Mouse (Mus musculus) MEL (cell line): Measurements from ENCODE around the gene Myt1l. TPM values are rescaled to one million over a fixed set of nuclear protein-coding genes. Genes with fewer than 3 reads are reported as not detected.

Source experiments
- DNase-seq: peaks from one replicate; pipeline ENCODE4 v3.0.0; 2011; ENCODE audit warnings: low read depth, low spot score
- H3K27ac ChIP-seq: 2 replicates; pipeline ENCODE4 v1.5.1; 2012; ENCODE audit warnings: low read depth, mild to moderate bottlenecking, control low read depth, low read length, moderate library complexity; ENCODE audit not compliant: control insufficient read depth
- H3K27me3 ChIP-seq, 2 experiments: fragments of 150-350 bp in 1 of 2; sonication (generic) in 1 of 2; 2 replicates each; pipeline ENCODE4 v1.6.1; 2012; ENCODE audit warnings: low read length in 2 of 2, mild to moderate bottlenecking in 2 of 2, improper control_type of control experiment in 1 of 2, moderate library complexity in 1 of 2; ENCODE audit not compliant: insufficient read depth in 2 of 2, control insufficient read depth in 1 of 2
- H3K36me3 ChIP-seq, 2 experiments: 2 replicates each; pipeline ENCODE4 v1.6.1; 2012 to 2014; ENCODE audit warnings: low read length in 2 of 2, improper control_type of control experiment in 1 of 2, inconsistent platforms in 1 of 2, mild to moderate bottlenecking in 1 of 2; ENCODE audit not compliant: insufficient read depth in 2 of 2, control insufficient read depth in 1 of 2
- H3K4me1 ChIP-seq, 2 experiments: fragments of 150-350 bp in 1 of 2; sonication (generic) in 1 of 2; 2 replicates each; pipeline ENCODE4 v1.6.1; 2012; ENCODE audit warnings: low read length in 2 of 2, improper control_type of control experiment in 1 of 2, mild to moderate bottlenecking in 1 of 2; ENCODE audit not compliant: insufficient read depth in 2 of 2, control insufficient read depth in 1 of 2
- H3K4me3 ChIP-seq, 2 experiments: fragments of 150-350 bp in 1 of 2; sonication (generic) in 1 of 2; 2 replicates each; pipeline ENCODE4 v1.5.1; 2012; ENCODE audit warnings: low read depth in 2 of 2, low read length in 2 of 2, mild to moderate bottlenecking in 2 of 2, moderate library complexity in 2 of 2, control low read depth in 1 of 2, improper control_type of control experiment in 1 of 2; ENCODE audit not compliant: control insufficient read depth in 1 of 2, insufficient read depth in 1 of 2
- H3K79me2 ChIP-seq: 2 replicates; pipeline ENCODE4 v1.6.1; 2012; ENCODE audit warnings: mild to moderate bottlenecking, low read length, moderate library complexity; ENCODE audit not compliant: control insufficient read depth, poor library complexity, insufficient read depth
- H3K9ac ChIP-seq: 2 replicates; pipeline ENCODE4 v1.6.1; 2012; ENCODE audit warnings: low read depth, mild to moderate bottlenecking, control low read depth, low read length, moderate library complexity; ENCODE audit not compliant: control insufficient read depth, poor library complexity, severe bottlenecking
- H3K9me3 ChIP-seq: fragments of 150-350 bp; sonication (generic); replicated peaks from 2 replicates; pipeline ENCODE4 v1.6.1; 2012; ENCODE audit warnings: mild to moderate bottlenecking, low read length, improper control_type of control experiment, moderate library complexity; ENCODE audit not compliant: insufficient read depth
- BHLHE40 ChIP-seq: IDR thresholded peaks from 2 replicates; pipeline ENCODE4 v1.6.1; 2012; ENCODE audit warnings: low read depth, mild to moderate bottlenecking, inconsistent platforms, low read length, improper control_type of control experiment, borderline replicate concordance
- CHD2 ChIP-seq: IDR thresholded peaks from 2 replicates; pipeline ENCODE4 v1.6.1; 2011; ENCODE audit warnings: low read length, improper control_type of control experiment
- GATA1 ChIP-seq: IDR thresholded peaks from 2 replicates; pipeline ENCODE4 v1.6.1; 2011; ENCODE audit warnings: low read depth, low read length, improper control_type of control experiment
- KAT2A ChIP-seq: conservative IDR thresholded peaks from 2 replicates; pipeline ENCODE4 v1.6.1; 2012; ENCODE audit warnings: low read depth, low read length, improper control_type of control experiment, inconsistent platforms
- MAFK ChIP-seq: IDR thresholded peaks from 2 replicates; pipeline ENCODE4 v1.6.1; 2011; ENCODE audit warnings: low read depth, mild to moderate bottlenecking, low read length, improper control_type of control experiment, borderline replicate concordance
- MAZ ChIP-seq: IDR thresholded peaks from 2 replicates; pipeline ENCODE4 v1.6.1; 2012; ENCODE audit warnings: low read depth, mild to moderate bottlenecking, inconsistent platforms, low read length, improper control_type of control experiment
- MEF2A ChIP-seq: IDR thresholded peaks from 2 replicates; pipeline ENCODE4 v1.6.1; 2014; ENCODE audit warnings: low read depth, mild to moderate bottlenecking, inconsistent platforms, low read length, improper control_type of control experiment; ENCODE audit not compliant: poor library complexity, insufficient replicate concordance, severe bottlenecking; ENCODE audit errors: extremely low read depth
- MYC ChIP-seq: IDR thresholded peaks from 2 replicates; pipeline ENCODE4 v1.6.1; 2011; ENCODE audit warnings: low read depth, mild to moderate bottlenecking, low read length, improper control_type of control experiment, moderate library complexity
- POLR2A ChIP-seq, 2 experiments: IDR thresholded peaks; 2 replicates each; pipeline ENCODE4 v1.6.1; 2011 to 2012; ENCODE audit warnings: low read length in 2 of 2, mild to moderate bottlenecking in 2 of 2, control low read depth in 1 of 2, improper control_type of control experiment in 1 of 2, low read depth in 1 of 2, moderate library complexity in 1 of 2; ENCODE audit not compliant: control insufficient read depth in 1 of 2, insufficient read depth in 1 of 2, poor library complexity in 1 of 2
- SMC3 ChIP-seq: IDR thresholded peaks from 2 replicates; pipeline ENCODE4 v1.6.1; 2011; ENCODE audit warnings: low read depth, low read length, improper control_type of control experiment
- TAL1 ChIP-seq: IDR thresholded peaks from 2 replicates; pipeline ENCODE4 v1.6.1; 2012; ENCODE audit warnings: mild to moderate bottlenecking, inconsistent platforms, low read length, moderate library complexity, mixed read lengths
- TBP ChIP-seq: IDR thresholded peaks from 2 replicates; pipeline ENCODE4 v1.8.0; 2011; ENCODE audit warnings: low read depth, low read length, improper control_type of control experiment
- ZC3H11A ChIP-seq: IDR thresholded peaks from 2 replicates; pipeline ENCODE4 v1.6.1; 2012; ENCODE audit warnings: low read depth, mild to moderate bottlenecking, inconsistent platforms, low read length, improper control_type of control experiment
- polyA plus RNA-seq, 2 experiments: library from polyadenylated mRNA; stranded (reverse) in 1 of 2; unstranded in 1 of 2; fragments of >175 nt in 1 of 2; fragments of >200 nt in 1 of 2; gene quantifications; 2 replicates each; pipeline versions ENCODE4 v1.2.1 to v1.2.4; 2012; ENCODE audit warnings: low replicate concordance in 2 of 2, low read depth in 1 of 2; ENCODE audit not compliant: insufficient read length in 2 of 2, insufficient read depth in 1 of 2, missing spikeins in 1 of 2
- total RNA-seq: library from RNA; depleted of rRNA; stranded (reverse); fragments of 300-350 nt; gene quantifications from 2 replicates; pipeline ENCODE4 v1.2.3, GENCODE M21; 2012

The Myt1l gene
- total and polyA plus RNA-seq, 3 experiments = not detected

- Histone ChIP-seq H3K36me3 (no peaks in the 10 kb centered on the region), H3K9me3 (no peaks in the 10 kb centered on the region), H3K79me2 (no peaks in the 10 kb centered on the region), H3K27ac (no peak overlapping the region), H3K9ac (no peak overlapping the region), H3K27me3 (no peaks in the 10 kb centered on the region; a peak in 1 of 4 replicates), H3K4me3 (no peak overlapping the region), H3K4me1 (no peaks in the 10 kb centered on the region)
- TF ChIP-seq GATA1 (no peak), MEF2A (no peak)
- no peak for DNase-seq
These were observed 294.0 kb downstream of the Myt1l start for GRCm38 (mm10) chr12:29822216-29822615.

DNA sequence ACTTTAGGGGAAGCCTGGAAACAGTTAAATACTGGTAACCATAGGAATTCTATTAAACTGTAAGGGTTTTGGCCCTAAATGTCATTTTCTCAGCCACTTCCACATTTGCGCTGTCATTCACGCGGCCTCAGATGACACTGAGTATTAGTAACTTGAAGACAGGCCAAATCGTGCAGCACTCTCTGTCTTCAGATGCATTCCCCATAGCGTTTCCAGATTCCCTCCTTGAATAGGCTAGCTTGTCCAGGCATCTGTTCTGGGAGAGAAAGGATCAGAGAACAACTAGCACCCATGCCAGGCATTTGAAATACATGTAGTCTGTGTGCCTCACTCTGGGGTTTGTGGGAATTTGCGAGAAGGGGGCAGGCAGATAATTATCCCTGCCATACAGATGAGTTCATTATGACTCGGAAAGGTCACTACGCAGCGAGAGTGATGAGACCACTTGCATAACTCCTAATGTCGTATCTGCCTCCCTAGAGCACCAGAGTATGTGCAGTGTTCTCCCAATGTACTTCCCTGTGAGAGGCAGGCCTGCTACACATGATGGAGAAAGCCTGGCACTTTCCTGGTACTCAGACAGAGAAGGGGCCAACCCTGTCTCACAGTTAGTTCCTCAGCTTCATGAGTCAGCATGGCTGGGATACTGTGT is 295.7 kb downstream of the Myt1l start:
- no peaks in the 10 kb centered on the region for H3K9me3 ChIP-seq
- no peaks in the 10 kb centered on the region for H3K79me2 ChIP-seq
- TF ChIP-seq CHD2 (no peak), MAZ (no peak), TAL1 (no peak), TBP (no peak), BHLHE40 (no peak), MYC (no peak), POLR2A (IDR thresholded peaks at IDR 0.05; ENCODE audit: control insufficient read depth in 1 of 2, insufficient read depth in 1 of 2, low read depth in 1 of 2, low read length in 2 of 2, poor library complexity in 1 of 2) (no peak), KAT2A (no peak), MAFK (no peak), SMC3 (no peak)
- TF ChIP-seq, all 39 proteins: peak for 0
- no peaks in the 10 kb centered on the region for H3K36me3 ChIP-seq
- no peak overlapping the region for H3K9ac ChIP-seq
- H3K27ac ChIP-seq = no peak overlapping the region
- H3K4me1 ChIP-seq = no peaks in the 10 kb centered on the region
- H3K4me3 ChIP-seq = no peak overlapping the region
- no peaks in the 10 kb centered on the region; a peak in 1 of 4 replicates for H3K27me3 ChIP-seq
- no peak for DNase-seq

DNA sequence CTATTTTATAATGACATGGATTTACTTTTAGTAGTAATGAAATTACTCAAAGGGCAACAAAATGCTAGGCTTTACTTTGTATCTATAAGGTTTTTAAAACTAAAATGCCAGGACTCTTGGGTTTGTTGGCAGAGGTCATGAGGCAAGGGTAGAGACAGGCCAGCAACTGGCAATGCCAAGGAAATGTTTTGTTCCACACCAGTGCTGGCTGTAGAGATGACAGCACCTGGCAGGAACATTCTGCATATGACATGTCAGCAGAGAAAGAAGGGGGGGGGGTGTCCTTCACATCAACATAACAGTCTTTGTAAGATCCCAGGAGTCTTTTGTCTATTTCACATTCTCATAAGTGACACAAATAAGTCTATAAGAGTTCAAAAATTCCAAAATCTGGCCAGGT is 302.4 kb downstream of the Myt1l start:
- no peak for DNase-seq
- H3K9me3 ChIP-seq = no peaks in the 10 kb centered on the region

More for the DNA sequence above, 302.4 kb downstream of the Myt1l start:
- Histone ChIP-seq H3K79me2 (no peaks in the 10 kb centered on the region), H3K27ac (no peak overlapping the region), H3K36me3 (no peaks in the 10 kb centered on the region), H3K4me3 (no peak overlapping the region), H3K4me1 (no peaks in the 10 kb centered on the region), H3K9ac (no peak overlapping the region), H3K27me3 (no peaks in the 10 kb centered on the region; a peak in 1 of 4 replicates)
- no peak for TF ChIP-seq ZC3H11A
- TF ChIP-seq, all 39 proteins: peak for 0
